Mouse (Mus musculus): ENCODE results near the gene Dgkb. TPM values are rescaled to one million over a fixed set of nuclear protein-coding genes. Genes with fewer than 3 reads are reported as not detected.

The Dgkb gene
- polyA plus RNA-seq, 1 experiment from 2014 or later = 0.02 TPM

GRCm38 (mm10) chr12:38114990-38115615, 297.6 kb downstream of the Dgkb start:
- Histone ChIP-seq H3K27me3 (ENCODE audit: control insufficient read depth, insufficient read depth, low read depth, low read length) (no peaks in the 10 kb centered on the region), H3K4me2 (ENCODE audit: low read depth, low read length) (no peak overlapping the region), H3K4me1 (ENCODE audit: control insufficient read depth, low read depth, low read length) (no peaks in the 10 kb centered on the region), H3K36me3 (ENCODE audit: control insufficient read depth, insufficient read depth) (no peaks in the 10 kb centered on the region), H3K4me3 (ENCODE audit: low read depth, low read length) (no peak overlapping the region), H3K27ac (ENCODE audit: low read length) (no peak overlapping the region), H3K9ac (ENCODE audit: low read depth, low read length) (no peak overlapping the region), H3K9me3 (replicated peaks; ENCODE audit: control insufficient read depth, low read length) (no peaks in the 10 kb centered on the region)
- no peak for ATAC-seq (ENCODE audit: low read depth)
- WGBS (ENCODE audit: insufficient replicate concordance) = 63% methylated on average over 1 of the region's 1 CpGs

- H3K27ac ChIP-seq (ENCODE audit: low read length) = no peak overlapping the region
- H3K4me1 ChIP-seq (ENCODE audit: control insufficient read depth, low read depth, low read length) = no peaks in the 10 kb centered on the region
- no peaks in the 10 kb centered on the region for H3K27me3 ChIP-seq (ENCODE audit: control insufficient read depth, insufficient read depth, low read depth, low read length)
- no peak overlapping the region for H3K4me2 ChIP-seq (ENCODE audit: low read depth, low read length)
- H3K9me3 ChIP-seq (replicated peaks; ENCODE audit: control insufficient read depth, low read length) = no peaks in the 10 kb centered on the region
- ATAC-seq (ENCODE audit: low read depth) = no peak
- H3K9ac ChIP-seq (ENCODE audit: low read depth, low read length) = no peak overlapping the region
- H3K36me3 ChIP-seq (ENCODE audit: control insufficient read depth, insufficient read depth) = no peaks in the 10 kb centered on the region
- H3K4me3 ChIP-seq (ENCODE audit: low read depth, low read length) = no peak overlapping the region
Measured at GRCm38 (mm10) chr12:38123524-38123923, 306.0 kb downstream of the Dgkb start.

GRCm38 (mm10) chr12:38125297-38125696, 307.8 kb downstream of the Dgkb start:
- WGBS (ENCODE audit: insufficient replicate concordance) = 58% methylated on average over 4 of the region's 4 CpGs
- no peaks in the 10 kb centered on the region for H3K4me1 ChIP-seq (ENCODE audit: control insufficient read depth, low read depth, low read length)
- no peak for ATAC-seq (ENCODE audit: low read depth)
- no peak overlapping the region for H3K4me2 ChIP-seq (ENCODE audit: low read depth, low read length)
- no peaks in the 10 kb centered on the region for H3K27me3 ChIP-seq (ENCODE audit: control insufficient read depth, insufficient read depth, low read depth, low read length)
- H3K9me3 ChIP-seq (replicated peaks; ENCODE audit: control insufficient read depth, low read length) = no peaks in the 10 kb centered on the region
- no peak overlapping the region for H3K9ac ChIP-seq (ENCODE audit: low read depth, low read length)
- no peak overlapping the region for H3K27ac ChIP-seq (ENCODE audit: low read length)
- no peak overlapping the region for H3K4me3 ChIP-seq (ENCODE audit: low read depth, low read length)
- no peaks in the 10 kb centered on the region for H3K36me3 ChIP-seq (ENCODE audit: control insufficient read depth, insufficient read depth)

- H3K9ac ChIP-seq (ENCODE audit: low read depth, low read length) = no peak overlapping the region
- 55% methylated on average over 9 of the region's 9 CpGs for WGBS (ENCODE audit: insufficient replicate concordance)
- H3K4me2 ChIP-seq (ENCODE audit: low read depth, low read length) = no peak overlapping the region
- ATAC-seq (ENCODE audit: low read depth) = no peak
- no peaks in the 10 kb centered on the region for H3K36me3 ChIP-seq (ENCODE audit: control insufficient read depth, insufficient read depth)
- no peaks in the 10 kb centered on the region for H3K9me3 ChIP-seq (replicated peaks; ENCODE audit: control insufficient read depth, low read length)
- no peak overlapping the region for H3K4me3 ChIP-seq (ENCODE audit: low read depth, low read length)
- no peaks in the 10 kb centered on the region for H3K27me3 ChIP-seq (ENCODE audit: control insufficient read depth, insufficient read depth, low read depth, low read length)
- no peak overlapping the region for H3K27ac ChIP-seq (ENCODE audit: low read length)
- H3K4me1 ChIP-seq (ENCODE audit: control insufficient read depth, low read depth, low read length) = no peaks in the 10 kb centered on the region
Measured at GRCm38 (mm10) chr12:38130209-38130915, 312.8 kb downstream of the Dgkb start.

GRCm38 (mm10) chr12:38136379-38136778, 318.9 kb downstream of the Dgkb start:
- ATAC-seq (ENCODE audit: low read depth) = no peak
- H3K27me3 ChIP-seq (ENCODE audit: control insufficient read depth, insufficient read depth, low read depth, low read length) = no peaks in the 10 kb centered on the region
- no peaks in the 10 kb centered on the region for H3K9me3 ChIP-seq (replicated peaks; ENCODE audit: control insufficient read depth, low read length)
- no peak overlapping the region for H3K4me3 ChIP-seq (ENCODE audit: low read depth, low read length)
- no peaks in the 10 kb centered on the region for H3K36me3 ChIP-seq (ENCODE audit: control insufficient read depth, insufficient read depth)
- no peak overlapping the region for H3K27ac ChIP-seq (ENCODE audit: low read length)
- no peak overlapping the region for H3K4me2 ChIP-seq (ENCODE audit: low read depth, low read length)
- WGBS (ENCODE audit: insufficient replicate concordance) = 47% methylated on average over 5 of the region's 5 CpGs
- H3K4me1 ChIP-seq (ENCODE audit: control insufficient read depth, low read depth, low read length) = no peaks in the 10 kb centered on the region
- H3K9ac ChIP-seq (ENCODE audit: low read depth, low read length) = no peak overlapping the region

GRCm38 (mm10) chr12:38140039-38140438, 322.5 kb downstream of the Dgkb start:
- no peaks in the 10 kb centered on the region for H3K4me1 ChIP-seq (ENCODE audit: control insufficient read depth, low read depth, low read length)
- H3K4me3 ChIP-seq (ENCODE audit: low read depth, low read length) = no peak overlapping the region
- H3K4me2 ChIP-seq (ENCODE audit: low read depth, low read length) = no peak overlapping the region
- no peak overlapping the region for H3K9ac ChIP-seq (ENCODE audit: low read depth, low read length)
- H3K36me3 ChIP-seq (ENCODE audit: control insufficient read depth, insufficient read depth) = no peaks in the 10 kb centered on the region
- no peaks in the 10 kb centered on the region for H3K27me3 ChIP-seq (ENCODE audit: control insufficient read depth, insufficient read depth, low read depth, low read length)
- no peak overlapping the region for H3K27ac ChIP-seq (ENCODE audit: low read length)
- no peaks in the 10 kb centered on the region for H3K9me3 ChIP-seq (replicated peaks; ENCODE audit: control insufficient read depth, low read length)
- ATAC-seq (ENCODE audit: low read depth) = no peak

GRCm38 (mm10) chr12:38232665-38233064, 415.1 kb downstream of the Dgkb start:
- ATAC-seq (ENCODE audit: low read depth) = no peak
- H3K27ac ChIP-seq (ENCODE audit: low read length) = no peak overlapping the region
- no peaks in the 10 kb centered on the region for H3K27me3 ChIP-seq (ENCODE audit: control insufficient read depth, insufficient read depth, low read depth, low read length)
- H3K4me2 ChIP-seq (ENCODE audit: low read depth, low read length) = no peak overlapping the region
- H3K4me3 ChIP-seq (ENCODE audit: low read depth, low read length) = no peak overlapping the region
- no peaks in the 10 kb centered on the region for H3K9me3 ChIP-seq (replicated peaks; ENCODE audit: control insufficient read depth, low read length)
- WGBS (ENCODE audit: insufficient replicate concordance) = 54% methylated on average over 1 of the region's 1 CpGs
- no peaks in the 10 kb centered on the region for H3K4me1 ChIP-seq (ENCODE audit: control insufficient read depth, low read depth, low read length)
- H3K36me3 ChIP-seq (ENCODE audit: control insufficient read depth, insufficient read depth) = no peaks in the 10 kb centered on the region
- H3K9ac ChIP-seq (ENCODE audit: low read depth, low read length) = no peak overlapping the region

GRCm38 (mm10) chr12:38268856-38269255, 451.3 kb downstream of the Dgkb start:
- no peak overlapping the region for H3K27ac ChIP-seq (ENCODE audit: low read length)
- no peak overlapping the region for H3K4me3 ChIP-seq (ENCODE audit: low read depth, low read length)
- ATAC-seq (ENCODE audit: low read depth) = no peak
- H3K9ac ChIP-seq (ENCODE audit: low read depth, low read length) = no peak overlapping the region
- H3K4me2 ChIP-seq (ENCODE audit: low read depth, low read length) = no peak overlapping the region
- no peaks in the 10 kb centered on the region for H3K36me3 ChIP-seq (ENCODE audit: control insufficient read depth, insufficient read depth)
- H3K9me3 ChIP-seq (replicated peaks; ENCODE audit: control insufficient read depth, low read length) = no peaks in the 10 kb centered on the region
- no peaks in the 10 kb centered on the region for H3K27me3 ChIP-seq (ENCODE audit: control insufficient read depth, insufficient read depth, low read depth, low read length)
- no peaks in the 10 kb centered on the region for H3K4me1 ChIP-seq (ENCODE audit: control insufficient read depth, low read depth, low read length)

- no peak for ATAC-seq (ENCODE audit: low read depth)
- Histone ChIP-seq H3K27me3 (ENCODE audit: control insufficient read depth, insufficient read depth, low read depth, low read length) (no peaks in the 10 kb centered on the region), H3K4me2 (ENCODE audit: low read depth, low read length) (no peak overlapping the region), H3K9ac (ENCODE audit: low read depth, low read length) (no peak overlapping the region), H3K9me3 (replicated peaks; ENCODE audit: control insufficient read depth, low read length) (no peaks in the 10 kb centered on the region), H3K4me3 (ENCODE audit: low read depth, low read length) (no peak overlapping the region), H3K27ac (ENCODE audit: low read length) (no peak overlapping the region), H3K4me1 (ENCODE audit: control insufficient read depth, low read depth, low read length) (no peaks in the 10 kb centered on the region), H3K36me3 (ENCODE audit: control insufficient read depth, insufficient read depth) (no peaks in the 10 kb centered on the region)
- 81% methylated on average over 1 of the region's 1 CpGs for WGBS (ENCODE audit: insufficient replicate concordance)
Measured at GRCm38 (mm10) chr12:38301497-38301896, 484.0 kb downstream of the Dgkb start.

Measured in liver, embryonic 16.5 days (tissue).